Mouse (Mus musculus): ENCODE measurements around the gene 2010111I01Rik. TPM values are rescaled to one million over a fixed set of nuclear protein-coding genes. Genes with fewer than 3 reads are reported as not detected.

Gene 2010111I01Rik
- polyA plus RNA-seq, 2 experiments, result 10.7 to 13.6 TPM

GRCm38 (mm10) chr13:63247631-63248030, 282.9 kb downstream of the 2010111I01Rik start:
- Histone ChIP-seq H3K9me3 (ENCODE audit: control insufficient read depth, low read length) (no peaks in the 10 kb centered on the region), H3K9ac (replicated peaks) (no peak overlapping the region), H3K4me3 (ENCODE audit: insufficient read depth in 1 of 2, low read depth in 2 of 2, low read length in 2 of 2) (no peak overlapping the region), H3K27ac (no peak overlapping the region), H3K27me3 (ENCODE audit: control insufficient read depth, insufficient read depth, low read length) (no peaks in the 10 kb centered on the region), H3K4me2 (ENCODE audit: low read depth) (no peak overlapping the region), H3K4me1 (replicated peaks; ENCODE audit: control insufficient read depth in 2 of 2, insufficient read depth in 2 of 2, low read length in 1 of 2) (peaks cover 0 to under 1% of the 10 kb centered on the region in 2 experiments; a peak in 1 of 4 replicates), H3K36me3 (replicated peaks; ENCODE audit: control insufficient read depth, insufficient read depth, low read depth) (no peaks in the 10 kb centered on the region)
- TF ChIP-seq CTCF (IDR thresholded peaks at IDR 0.05; ENCODE audit: low read depth) (no peak), EP300 (IDR thresholded peaks at IDR 0.05; ENCODE audit: low read depth) (no peak)
- 84% methylated on average over 11 of the region's 11 CpGs for WGBS (ENCODE audit: insufficient replicate concordance)
- DNase-seq (ENCODE audit: low read depth in 3 of 3, low spot score in 3 of 3), result no peak
- no peak for ATAC-seq (ENCODE audit: insufficient read depth)

GRCm38 (mm10) chr13:63248318-63248717, 283.6 kb downstream of the 2010111I01Rik start:
- Histone ChIP-seq H3K27ac (no peak overlapping the region), H3K27me3 (ENCODE audit: control insufficient read depth, insufficient read depth, low read length) (no peaks in the 10 kb centered on the region), H3K4me3 (ENCODE audit: insufficient read depth in 1 of 2, low read depth in 2 of 2, low read length in 2 of 2) (no peak overlapping the region), H3K9ac (replicated peaks) (no peak overlapping the region), H3K9me3 (ENCODE audit: control insufficient read depth, low read length) (no peaks in the 10 kb centered on the region), H3K4me1 (replicated peaks; ENCODE audit: control insufficient read depth in 2 of 2, insufficient read depth in 2 of 2, low read length in 1 of 2) (peaks cover 0 to 4% of the 10 kb centered on the region in 2 experiments; a peak in 1 of 4 replicates), H3K4me2 (ENCODE audit: low read depth) (no peak overlapping the region), H3K36me3 (replicated peaks; ENCODE audit: control insufficient read depth, insufficient read depth, low read depth) (no peaks in the 10 kb centered on the region)
- TF ChIP-seq CTCF (IDR thresholded peaks at IDR 0.05; ENCODE audit: low read depth) (no peak), EP300 (IDR thresholded peaks at IDR 0.05; ENCODE audit: low read depth) (no peak)
- DNase-seq (ENCODE audit: low read depth in 3 of 3, low spot score in 3 of 3), result no peak
- 76% methylated on average over 10 of the region's 10 CpGs for WGBS (ENCODE audit: insufficient replicate concordance)
- ATAC-seq (ENCODE audit: insufficient read depth), result no peak

GRCm38 (mm10) chr13:63249171-63249570, 284.5 kb downstream of the 2010111I01Rik start:
- Histone ChIP-seq H3K27ac (no peak overlapping the region), H3K9me3 (ENCODE audit: control insufficient read depth, low read length) (no peaks in the 10 kb centered on the region), H3K9ac (replicated peaks) (no peak overlapping the region), H3K27me3 (ENCODE audit: control insufficient read depth, insufficient read depth, low read length) (no peaks in the 10 kb centered on the region), H3K36me3 (replicated peaks; ENCODE audit: control insufficient read depth, insufficient read depth, low read depth) (no peaks in the 10 kb centered on the region), H3K4me3 (ENCODE audit: insufficient read depth in 1 of 2, low read depth in 2 of 2, low read length in 2 of 2) (no peak overlapping the region), H3K4me1 (replicated peaks; ENCODE audit: control insufficient read depth in 2 of 2, insufficient read depth in 2 of 2, low read length in 1 of 2) (peaks cover 2 to 4% of the 10 kb centered on the region in 2 experiments; a peak in 1 of 4 replicates), H3K4me2 (ENCODE audit: low read depth) (no peak overlapping the region)
- TF ChIP-seq CTCF (IDR thresholded peaks at IDR 0.05; ENCODE audit: low read depth) (no peak), EP300 (IDR thresholded peaks at IDR 0.05; ENCODE audit: low read depth) (no peak)
- ATAC-seq (ENCODE audit: insufficient read depth), result no peak
- WGBS (ENCODE audit: insufficient replicate concordance), result 50% methylated on average over 7 of the region's 7 CpGs
- no peak for DNase-seq (ENCODE audit: low read depth in 3 of 3, low spot score in 3 of 3)

- WGBS (ENCODE audit: insufficient replicate concordance), result 68% methylated on average over 8 of the region's 8 CpGs
- no peak overlapping the region for H3K27ac ChIP-seq
Measured at GRCm38 (mm10) chr13:63249741-63250431, 285.2 kb downstream of the 2010111I01Rik start.

GRCm38 (mm10) chr13:63250441-63250980, 285.8 kb downstream of the 2010111I01Rik start:
- no peak overlapping the region for H3K27ac ChIP-seq
- no peaks in the 10 kb centered on the region for H3K9me3 ChIP-seq (ENCODE audit: control insufficient read depth, low read length)
- peaks cover 5 to 11% of the 10 kb centered on the region in 2 experiments; a peak in 2 of 4 replicates for H3K4me1 ChIP-seq (replicated peaks; ENCODE audit: control insufficient read depth in 2 of 2, insufficient read depth in 2 of 2, low read length in 1 of 2)
- 79% methylated on average over 8 of the region's 8 CpGs for WGBS (ENCODE audit: insufficient replicate concordance)
- H3K36me3 ChIP-seq (replicated peaks; ENCODE audit: control insufficient read depth, insufficient read depth, low read depth), result no peaks in the 10 kb centered on the region
- H3K4me2 ChIP-seq (ENCODE audit: low read depth), result no peak overlapping the region
- H3K9ac ChIP-seq (replicated peaks), result no peak overlapping the region
- no peaks in the 10 kb centered on the region for H3K27me3 ChIP-seq (ENCODE audit: control insufficient read depth, insufficient read depth, low read length)
- H3K4me3 ChIP-seq (ENCODE audit: insufficient read depth in 1 of 2, low read depth in 2 of 2, low read length in 2 of 2), result no peak overlapping the region
- TF ChIP-seq EP300 (IDR thresholded peaks at IDR 0.05; ENCODE audit: low read depth) (no peak), CTCF (IDR thresholded peaks at IDR 0.05; ENCODE audit: low read depth) (no peak)
- no peak for ATAC-seq (ENCODE audit: insufficient read depth)
- no peak for DNase-seq (ENCODE audit: low read depth in 3 of 3, low spot score in 3 of 3)

More at GRCm38 (mm10) chr13:63249741-63250431, 285.2 kb downstream of the 2010111I01Rik start:
- TF ChIP-seq CTCF (IDR thresholded peaks at IDR 0.05; ENCODE audit: low read depth) (no peak), EP300 (IDR thresholded peaks at IDR 0.05; ENCODE audit: low read depth) (no peak)
- H3K9ac ChIP-seq (replicated peaks), result no peak overlapping the region
- no peaks in the 10 kb centered on the region for H3K27me3 ChIP-seq (ENCODE audit: control insufficient read depth, insufficient read depth, low read length)
- DNase-seq (ENCODE audit: low read depth in 3 of 3, low spot score in 3 of 3) (no peak), ATAC-seq (ENCODE audit: insufficient read depth) (no peak)
- no peak overlapping the region for H3K4me2 ChIP-seq (ENCODE audit: low read depth)
- H3K4me3 ChIP-seq (ENCODE audit: insufficient read depth in 1 of 2, low read depth in 2 of 2, low read length in 2 of 2), result no peak overlapping the region
- no peaks in the 10 kb centered on the region for H3K9me3 ChIP-seq (ENCODE audit: control insufficient read depth, low read length)
- peaks cover 2 to 5% of the 10 kb centered on the region in 2 experiments; a peak in 1 of 4 replicates for H3K4me1 ChIP-seq (replicated peaks; ENCODE audit: control insufficient read depth in 2 of 2, insufficient read depth in 2 of 2, low read length in 1 of 2)
- H3K36me3 ChIP-seq (replicated peaks; ENCODE audit: control insufficient read depth, insufficient read depth, low read depth), result no peaks in the 10 kb centered on the region

All from liver, embryonic 14.5 days (tissue).